Mouse (Mus musculus): ENCODE measurements around the gene Brd4. TPM values are rescaled to one million over a fixed set of nuclear protein-coding genes. Genes with fewer than 3 reads are reported as not detected.

The Brd4 gene
- total RNA-seq, 2 experiments from 2014 or later, result 52.3 to 55.0 TPM

GRCm38 (mm10) chr17:32281611-32282310, 2.8 kb downstream of the Brd4 start:
- intact Hi-C loops (cut with DNase I), result no loop called here
- no peak for DNase-seq

- no peak for DNase-seq
- intact Hi-C loops (cut with DNase I), result no loop called here
These were observed 3.4 kb downstream of the Brd4 start for GRCm38 (mm10) chr17:32281126-32281525.

- intact Hi-C loops (cut with DNase I), result no loop called here
These were observed 3.9 kb downstream of the Brd4 start for GRCm38 (mm10) chr17:32280575-32280974.

GRCm38 (mm10) chr17:32277201-32277600, 7.3 kb downstream of the Brd4 start:
- no peak for DNase-seq
- intact Hi-C loops (cut with DNase I), result no loop called here

More at GRCm38 (mm10) chr17:32280575-32280974, 3.9 kb downstream of the Brd4 start:
- no peak for DNase-seq

- intact Hi-C loops (cut with DNase I), result no loop called here
- no peak for DNase-seq
These were observed 9.0 kb downstream of the Brd4 start for GRCm38 (mm10) chr17:32275568-32275967.

- no peak for DNase-seq
- intact Hi-C loops (cut with DNase I), result no loop called here
These were observed 15.4 kb downstream of the Brd4 start for GRCm38 (mm10) chr17:32269151-32269550.

GRCm38 (mm10) chr17:32268540-32268960, 16.0 kb downstream of the Brd4 start:
- intact Hi-C loops (cut with DNase I), result no loop called here
- DNase-seq, result no peak

DNA sequence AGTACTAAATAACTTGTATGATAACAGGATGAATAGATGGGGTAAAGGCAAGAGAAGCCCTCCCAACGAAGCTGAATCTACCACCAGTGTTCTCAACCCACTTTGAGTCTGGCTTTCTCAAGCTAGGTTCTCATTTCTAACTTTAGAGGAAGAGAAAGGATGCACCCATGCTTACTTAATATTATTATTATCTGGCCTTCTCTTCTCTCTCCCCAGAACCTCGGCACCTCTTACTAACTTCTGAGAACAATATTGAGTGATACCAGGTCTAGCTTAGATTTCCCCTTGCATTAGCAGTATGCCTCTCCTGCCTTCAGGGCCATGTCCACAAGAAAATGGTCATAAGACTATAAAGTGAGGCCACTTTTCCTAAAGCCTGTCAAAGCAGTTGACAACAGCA, 16.4 kb downstream of the Brd4 start:
- DNase-seq, result no peak
- intact Hi-C loops (cut with DNase I), result no loop called here

- intact Hi-C loops (cut with DNase I), result no loop called here
- no peak for DNase-seq
These were observed 16.9 kb downstream of the Brd4 start for GRCm38 (mm10) chr17:32267617-32268016.

GRCm38 (mm10) chr17:32263672-32264071, 20.9 kb downstream of the Brd4 start:
- DNase-seq, result no peak

DNA sequence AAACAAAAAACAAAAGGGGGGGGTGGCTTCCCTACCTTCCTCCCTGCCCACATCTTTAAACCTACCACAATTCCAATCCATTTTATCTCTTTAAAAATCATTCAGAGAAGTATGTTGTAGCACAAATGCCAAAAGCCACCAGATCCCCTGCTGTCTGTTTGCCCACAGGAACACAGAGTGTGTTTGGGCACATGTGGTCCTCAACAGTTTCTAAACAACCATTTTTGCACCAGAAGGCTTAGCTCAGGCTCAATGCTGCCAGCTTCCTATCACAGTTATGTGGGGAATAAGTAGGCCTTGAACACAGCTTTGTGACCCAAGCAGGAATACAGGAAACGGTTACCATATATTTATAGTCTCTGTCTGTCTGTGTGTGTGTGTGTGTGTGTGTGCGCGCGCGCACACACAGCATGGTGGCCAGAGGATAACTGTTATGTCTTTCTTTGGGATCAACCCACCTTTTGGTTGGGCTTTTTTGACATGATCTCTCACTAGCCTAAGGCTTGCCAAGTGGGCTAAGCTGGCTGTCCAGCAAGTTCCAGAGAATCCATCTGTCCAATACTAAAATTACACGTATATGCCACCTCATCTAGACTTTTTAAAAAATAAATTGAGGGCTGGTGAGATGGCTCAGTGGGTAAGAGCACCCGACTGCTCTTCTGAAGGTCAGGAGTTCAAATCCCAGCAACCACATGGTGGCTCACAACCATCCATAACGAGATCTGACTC, 21.5 kb downstream of the Brd4 start:
- DNase-seq, result no peak
- intact Hi-C loops (cut with DNase I), result no loop called here

More at GRCm38 (mm10) chr17:32263672-32264071, 20.9 kb downstream of the Brd4 start:
- intact Hi-C loops (cut with DNase I), result no loop called here

GRCm38 (mm10) chr17:32258869-32259268, 25.7 kb downstream of the Brd4 start:
- intact Hi-C loops (cut with DNase I), result no loop called here

GRCm38 (mm10) chr17:32257944-32258343, 26.6 kb downstream of the Brd4 start:
- intact Hi-C loops (cut with DNase I), result no loop called here

More at GRCm38 (mm10) chr17:32258869-32259268, 25.7 kb downstream of the Brd4 start:
- no peak for DNase-seq

GRCm38 (mm10) chr17:32257452-32257851, 27.1 kb downstream of the Brd4 start:
- DNase-seq, result no peak
- intact Hi-C loops (cut with DNase I), result no loop called here

More at GRCm38 (mm10) chr17:32257944-32258343, 26.6 kb downstream of the Brd4 start:
- DNase-seq, result no peak

DNA sequence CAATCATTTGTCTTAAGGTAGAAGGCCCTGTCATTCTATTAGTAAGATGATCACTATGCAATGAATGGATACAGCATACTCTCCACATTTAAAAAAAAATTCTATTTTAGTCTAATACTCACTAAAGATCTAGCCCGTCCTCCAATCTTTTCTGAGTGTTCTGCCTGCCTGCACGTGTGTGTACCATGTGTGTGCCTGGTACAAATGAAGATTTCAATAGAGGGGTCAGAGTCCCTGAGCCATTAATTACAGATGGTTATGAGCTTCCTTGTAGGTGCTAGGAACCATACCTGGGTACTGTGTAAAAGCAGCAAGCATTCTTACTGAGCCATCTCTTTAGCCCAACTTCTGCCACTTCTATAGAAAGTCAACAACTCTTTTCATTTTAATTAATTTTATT, 27.6 kb downstream of the Brd4 start:
- no peak for DNase-seq
- intact Hi-C loops (cut with DNase I), result no loop called here

GRCm38 (mm10) chr17:32253261-32253660, 31.3 kb downstream of the Brd4 start:
- DNase-seq, result no peak
- intact Hi-C loops (cut with DNase I), result no loop called here

DNA sequence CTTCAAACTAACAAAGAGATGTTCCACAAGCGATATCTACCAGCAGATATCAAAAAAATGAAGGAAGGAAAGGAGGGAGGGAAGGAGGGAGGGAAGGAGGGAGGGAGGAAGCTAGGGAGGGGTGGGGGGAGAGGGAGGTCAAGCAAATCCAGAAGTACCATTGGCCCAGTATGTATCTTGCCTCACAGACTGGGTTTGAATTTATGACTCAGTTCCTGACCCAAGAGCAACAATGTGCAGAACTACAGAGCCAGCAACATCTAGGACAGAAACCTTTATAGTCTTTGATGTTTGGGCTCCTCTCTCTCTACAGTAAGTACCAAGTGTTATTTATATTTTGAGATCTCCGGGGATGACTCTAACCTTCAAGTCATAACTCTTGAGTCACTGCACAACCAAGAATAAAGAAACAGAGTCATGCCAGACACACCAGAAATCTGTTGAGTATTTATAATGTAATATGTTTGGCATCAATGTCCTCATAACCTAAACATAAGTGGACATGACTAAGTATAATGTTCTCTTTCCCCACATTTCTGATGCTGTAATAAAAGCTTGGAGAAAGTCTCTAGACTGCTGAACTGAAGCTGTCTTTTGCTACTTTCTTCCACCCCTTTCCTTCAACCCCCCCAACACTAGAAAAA, 32.6 kb downstream of the Brd4 start:
- intact Hi-C loops (cut with DNase I), result no loop called here
- no peak for DNase-seq

- intact Hi-C loops (cut with DNase I), result no loop called here
- DNase-seq, result no peak
These were observed 34.5 kb downstream of the Brd4 start for GRCm38 (mm10) chr17:32250066-32250465.

DNA sequence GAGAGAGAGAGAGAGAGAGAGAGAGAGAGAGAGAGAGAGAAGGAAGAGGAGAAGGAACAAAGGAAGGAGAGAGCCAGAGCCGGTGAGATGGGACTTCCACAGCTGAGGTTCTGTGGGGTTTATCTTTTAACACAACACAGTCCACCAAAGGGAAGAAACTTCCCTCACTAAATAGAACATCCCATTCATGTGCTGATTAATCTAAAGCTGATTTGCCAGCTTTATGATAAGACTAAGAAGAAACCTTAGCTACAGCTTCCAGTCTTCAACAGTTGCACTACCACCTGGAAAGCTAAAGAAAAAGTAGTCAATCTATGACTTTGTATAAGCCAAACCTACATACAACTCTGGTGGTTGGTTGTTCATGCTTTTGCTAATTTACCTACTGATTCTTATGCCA, 36.3 kb downstream of the Brd4 start:
- intact Hi-C loops (cut with DNase I), result no loop called here
- DNase-seq, result no peak

- DNase-seq, result no peak
- intact Hi-C loops (cut with DNase I), result no loop called here
These were observed 36.9 kb downstream of the Brd4 start for GRCm38 (mm10) chr17:32247616-32248015.

- intact Hi-C loops (cut with DNase I), result no loop called here
- DNase-seq, result no peak
These were observed 38.4 kb downstream of the Brd4 start for GRCm38 (mm10) chr17:32246117-32246516.
